Mouse (Mus musculus): Measurements from ENCODE around the gene Tbc1d23.

DNA sequence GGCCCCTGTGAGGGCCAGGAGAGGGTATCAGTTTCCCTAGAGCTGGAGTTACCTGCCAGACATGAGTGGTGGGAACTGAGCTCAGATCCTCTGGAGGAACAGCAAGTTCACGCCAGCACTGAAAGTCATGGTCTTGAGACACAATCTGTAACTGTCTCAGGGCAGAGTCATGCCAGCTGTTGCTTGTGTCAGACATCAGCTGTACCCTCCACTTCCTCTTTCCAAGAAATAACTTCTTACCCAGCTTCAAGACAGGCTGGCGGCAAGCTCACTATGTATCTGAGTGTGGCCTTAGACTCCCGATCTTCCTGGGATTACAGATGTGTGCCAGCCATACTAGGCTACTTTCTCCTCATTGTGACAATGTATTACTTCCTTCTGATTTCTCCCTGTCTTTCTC lies 15.3 kb upstream of the Tbc1d23 start:
- TF ChIP-seq CTCF (IDR thresholded peaks at IDR 0.05; ENCODE audit: low read depth, low read length) (no peak), POLR2A (IDR thresholded peaks at IDR 0.05; ENCODE audit: extremely low read depth, insufficient read depth, low read length) (no peak)
